ENCODE assay signal across 8 mouse cellular contexts in the genomic region with DNA sequence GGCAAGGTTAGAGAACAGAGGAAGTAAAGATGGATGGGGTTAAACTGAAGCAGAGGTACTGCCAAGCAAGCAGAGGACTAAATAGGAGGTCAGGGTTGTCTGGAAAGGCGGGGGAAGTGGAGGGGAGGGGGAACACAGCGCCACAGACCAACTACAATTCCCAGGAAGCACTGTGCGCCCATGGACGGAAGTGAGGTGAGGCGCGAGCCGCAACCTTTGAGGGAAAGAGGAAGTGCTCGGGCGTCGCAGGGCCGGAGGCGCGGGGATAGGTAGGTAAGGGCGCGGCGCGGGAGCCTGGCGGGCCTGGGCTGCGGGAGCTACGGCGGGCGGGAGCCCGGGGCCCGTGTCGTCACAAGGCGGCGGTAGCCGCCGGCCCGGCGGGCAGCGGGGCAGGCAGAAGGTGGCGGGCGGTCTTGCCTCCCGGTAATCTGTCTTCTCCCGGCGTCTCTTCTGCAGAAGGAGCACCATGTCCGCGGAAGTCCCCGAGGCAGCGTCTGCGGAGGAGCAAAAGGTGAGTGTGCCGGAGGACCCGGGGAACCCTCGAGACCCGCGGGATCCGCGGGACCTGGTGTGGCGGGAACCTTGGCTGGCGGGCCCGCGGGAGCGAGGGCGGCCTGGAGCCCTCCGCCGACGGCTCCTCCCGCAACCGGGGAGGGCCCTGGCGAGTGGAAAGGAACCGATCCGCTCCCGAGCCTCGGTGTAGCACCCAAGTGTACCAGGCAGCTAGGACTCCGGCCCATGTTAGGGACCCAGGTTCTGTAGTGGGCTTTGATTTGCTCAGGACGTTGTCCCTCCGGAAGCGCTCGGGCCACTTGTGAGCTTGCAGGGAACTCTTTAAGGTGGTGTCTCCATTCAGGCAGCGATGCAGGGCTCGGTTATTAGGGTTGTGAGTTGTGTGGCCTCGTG. TPM values are rescaled to one million over a fixed set of nuclear protein-coding genes. Genes with fewer than 3 reads are reported as not detected.
DNase-seq lines count a peak whose midpoint lies in the region; ATAC-seq and TF ChIP-seq lines count a peak whose summit lies in the region.

TSS of gene Arpp19 (plus strand) at position 164 of the 906 bp plus-strand sequence.

- no peaks in the 10 kb centered on the region for H3K27me3 ChIP-seq in C2C12 (ENCODE audit: control insufficient read depth, insufficient read depth, insufficient read length)
- no peaks in the 10 kb centered on the region for H3K27me3 ChIP-seq in erythroblast, embryonic 14.5 days (ENCODE audit: control insufficient read depth)
- H3K27me3 ChIP-seq in heart, embryonic 12.5 days (replicated peaks): no peaks in the 10 kb centered on the region
- no peaks in the 10 kb centered on the region for H3K27me3 ChIP-seq in kidney, postnatal 0 days (ENCODE audit: insufficient read depth, low read length)
- no peaks in the 10 kb centered on the region for H3K27me3 ChIP-seq in liver, embryonic 11.5 days (replicated peaks; ENCODE audit: control insufficient read depth, insufficient read depth, low read length)
- H3K27me3 ChIP-seq in stomach, embryonic 14.5 days (ENCODE audit: control insufficient read depth, insufficient read depth, low read length): no peaks in the 10 kb centered on the region

- peaks cover 52% of the 10 kb centered on the region for H3K79me2 ChIP-seq in C2C12 (ENCODE audit: control insufficient read depth, insufficient read depth)

- peak within 1 kb of the TSS; percentile 78 for H3K4me3 ChIP-seq in C2C12 (ENCODE audit: insufficient read depth, poor library complexity, severe bottlenecking)
- peak within 1 kb of the TSS; percentile 91 for H3K4me3 ChIP-seq in erythroblast, embryonic 14.5 days (replicated peaks)
- H3K4me3 ChIP-seq in heart, embryonic 12.5 days: peak within 1 kb of the TSS; percentile 99
- H3K4me3 ChIP-seq in kidney, postnatal 0 days (replicated peaks; ENCODE audit: low read depth, low read length): peak within 1 kb of the TSS; percentile 92
- peak within 1 kb of the TSS; percentile 91 for H3K4me3 ChIP-seq in liver, embryonic 11.5 days (ENCODE audit: low read depth, low read length)
- H3K4me3 ChIP-seq in stomach, embryonic 14.5 days (ENCODE audit: low read depth, low read length): peak within 1 kb of the TSS; percentile 99

- H3K36me3 ChIP-seq in C2C12 (ENCODE audit: control insufficient read depth, insufficient read depth): peaks cover 6% of the 10 kb centered on the region
- peaks cover 20% of the 10 kb centered on the region for H3K36me3 ChIP-seq in erythroblast, embryonic 14.5 days (ENCODE audit: control insufficient read depth)
- H3K36me3 ChIP-seq in heart, embryonic 12.5 days: 0 out of 2 replicates have a peak, but pooled peaks cover 5% of the 10 kb centered on the region
- H3K36me3 ChIP-seq in kidney, postnatal 0 days (ENCODE audit: insufficient read depth, low read length): no peaks in the 10 kb centered on the region
- no peaks in the 10 kb centered on the region for H3K36me3 ChIP-seq in liver, embryonic 11.5 days (ENCODE audit: control insufficient read depth, insufficient read depth, low read length)
- no peaks in the 10 kb centered on the region; the same call in 1 of the 2 replicates for H3K36me3 ChIP-seq in stomach, embryonic 14.5 days (ENCODE audit: control insufficient read depth, insufficient read depth, low read length)

- peak within 1 kb of the TSS; percentile 62 for H3K27ac ChIP-seq in heart, embryonic 12.5 days (ENCODE audit: poor library complexity, severe bottlenecking)
- H3K27ac ChIP-seq in kidney, postnatal 0 days: peak within 1 kb of the TSS; percentile 80
- H3K27ac ChIP-seq in liver, embryonic 11.5 days (ENCODE audit: low read depth, low read length): peak within 1 kb of the TSS; percentile 62; the same call in 1 of the 2 replicates
- H3K27ac ChIP-seq in stomach, embryonic 14.5 days (ENCODE audit: low read length): peak within 1 kb of the TSS; percentile 74

- H3K9ac ChIP-seq in heart, embryonic 12.5 days: peak within 1 kb of the TSS; percentile 86
- peak within 1 kb of the TSS; percentile 89 for H3K9ac ChIP-seq in kidney, postnatal 0 days (ENCODE audit: low read depth, low read length)
- H3K9ac ChIP-seq in liver, embryonic 11.5 days (ENCODE audit: low read depth, low read length): peak within 1 kb of the TSS; percentile 96
- peak within 1 kb of the TSS; percentile 88 for H3K9ac ChIP-seq in stomach, embryonic 14.5 days (replicated peaks; ENCODE audit: low read depth, low read length)

- ATAC-seq in heart, embryonic 12.5 days (ENCODE audit: insufficient number of reproducible peaks, low FRiP score): peak; percentile 91
- peak; percentile 92 for ATAC-seq in kidney, postnatal 0 days (replicated peaks; ENCODE audit: low FRiP score, low read depth)
- peak; percentile 89 for ATAC-seq in liver, embryonic 11.5 days (replicated peaks; ENCODE audit: low FRiP score)
- ATAC-seq in stomach, embryonic 14.5 days (ENCODE audit: insufficient number of reproducible peaks, insufficient read depth, low FRiP score, low read depth): peak; percentile 91

- H3K4me1 ChIP-seq in erythroblast, embryonic 14.5 days (ENCODE audit: control insufficient read depth): peaks cover 29% of the 10 kb centered on the region
- H3K4me1 ChIP-seq in heart, embryonic 12.5 days (replicated peaks): peaks cover 5% of the 10 kb centered on the region
- 0 out of 2 replicates have a peak, but pooled peaks cover 4% of the 10 kb centered on the region for H3K4me1 ChIP-seq in kidney, postnatal 0 days (replicated peaks; ENCODE audit: insufficient read depth, low read length)
- H3K4me1 ChIP-seq in liver, embryonic 11.5 days (replicated peaks; ENCODE audit: control insufficient read depth, insufficient read depth, low read length): peaks cover 11% of the 10 kb centered on the region
- no peaks in the 10 kb centered on the region for H3K4me1 ChIP-seq in stomach, embryonic 14.5 days (ENCODE audit: control insufficient read depth, insufficient read depth, low read length)

- H3ac ChIP-seq in C2C12 (ENCODE audit: control insufficient read depth, insufficient read length, low read depth): peak within 1 kb of the TSS; percentile 97

- peak; percentile 95 for DNase-seq in brain, embryonic 14.5 days (ENCODE audit: low read depth)
- DNase-seq in kidney, postnatal 0 days (ENCODE audit: low spot score): peak; percentile 94
- DNase-seq in liver, embryonic 11.5 days (ENCODE audit: low spot score): peak; percentile 83
- DNase-seq in naive thymus-derived CD4-positive, alpha-beta T cell, adult 2 months (ENCODE audit: low read depth): peak; percentile 85

- H3K4me2 ChIP-seq in heart, embryonic 12.5 days: peak within 1 kb of the TSS; percentile 78
- H3K4me2 ChIP-seq in kidney, postnatal 0 days (ENCODE audit: low read length): peak within 1 kb of the TSS; percentile 79
- peak within 1 kb of the TSS; percentile 86 for H3K4me2 ChIP-seq in liver, embryonic 11.5 days
- H3K4me2 ChIP-seq in stomach, embryonic 14.5 days (replicated peaks; ENCODE audit: low read depth, low read length): peak within 1 kb of the TSS; percentile 55

- no peaks in the 10 kb centered on the region for H3K9me3 ChIP-seq in erythroblast, embryonic 14.5 days (ENCODE audit: control insufficient read depth, low read length)
- no peaks in the 10 kb centered on the region for H3K9me3 ChIP-seq in heart, embryonic 12.5 days (replicated peaks)
- no peaks in the 10 kb centered on the region for H3K9me3 ChIP-seq in kidney, postnatal 0 days (replicated peaks; ENCODE audit: low read length)
- no peaks in the 10 kb centered on the region for H3K9me3 ChIP-seq in liver, embryonic 11.5 days (ENCODE audit: control insufficient read depth, low read length)
- no peaks in the 10 kb centered on the region for H3K9me3 ChIP-seq in stomach, embryonic 14.5 days (ENCODE audit: control insufficient read depth, low read depth, low read length)

- no peak for TF ChIP-seq CTCF in C2C12 (IDR thresholded peaks at IDR 0.05; ENCODE audit: control insufficient read depth, insufficient read depth, insufficient read length)
- no peak for TF ChIP-seq CTCF in brain, embryonic 14.5 days (IDR thresholded peaks at IDR 0.05; ENCODE audit: borderline replicate concordance, extremely low read depth, insufficient read depth, insufficient read length)
- TF ChIP-seq CTCF in kidney, postnatal 0 days (IDR thresholded peaks at IDR 0.05; ENCODE audit: low read depth): no peak

- WGBS in heart, embryonic 12.5 days: under 1% methylated on average over 72 of the region's 73 CpGs
- WGBS in kidney, postnatal 0 days: under 1% methylated on average over 68 of the region's 73 CpGs
- under 1% methylated on average over 72 of the region's 73 CpGs for WGBS in liver, embryonic 11.5 days
- under 1% methylated on average over 69 of the region's 73 CpGs for WGBS in stomach, embryonic 14.5 days

- TF ChIP-seq POLR2A in brain, embryonic 14.5 days (IDR thresholded peaks at IDR 0.05; ENCODE audit: borderline replicate concordance, extremely low read depth, insufficient read depth, insufficient read length, poor library complexity, severe bottlenecking): peak; percentile 89

- peaks cover 47% of the 10 kb centered on the region for H3K79me3 ChIP-seq in C2C12 (ENCODE audit: low read depth)

TF ChIP-seq in C2C12, 6 proteins besides CTCF, POLR2A, EP300 and RAD21:
- TF ChIP-seq MYOD1 (IDR thresholded peaks at IDR 0.05; ENCODE audit: control insufficient read depth, insufficient read length, low read depth): no peak
- TF ChIP-seq MAX (IDR thresholded peaks at IDR 0.05): no peak
- TF ChIP-seq CEBPB (IDR thresholded peaks at IDR 0.05; ENCODE audit: low read depth): no peak
- no peak for TF ChIP-seq MYOG (IDR thresholded peaks at IDR 0.05; ENCODE audit: control insufficient read depth, extremely low read depth, insufficient read length)
- TF ChIP-seq USF1 (IDR thresholded peaks at IDR 0.05; ENCODE audit: low read depth): no peak
- no peak for TF ChIP-seq FOSL1 (IDR thresholded peaks at IDR 0.05; ENCODE audit: insufficient read depth, low read length, poor library complexity, severe bottlenecking)

RNA-seq across cellular contexts. Expression of gene Arpp19, which starts in this region (rescaled TPM):
- polyA plus RNA-seq in C2C12 (2012; fragmentation: generic; extraction: Trizol): 232 TPM
- 82.1 and 94.9 TPM in 2 replicates for polyA plus RNA-seq in brain, embryonic 14.5 days (2012; rRNA removed)
- 9.0 and 10.8 TPM in 2 replicates for polyA plus RNA-seq in erythroblast, embryonic 14.5 days (2012)
- polyA plus RNA-seq in heart, embryonic 12.5 days (2016; fragmentation: Nextera tagmentation; extraction: Ambion mirVana): 265 and 268 TPM in 2 replicates
- polyA plus RNA-seq in kidney, postnatal 0 days (2015; fragmentation: Nextera tagmentation; extraction: Ambion mirVana): 360 and 366 TPM in 2 replicates
- 322 and 335 TPM in 2 replicates for polyA plus RNA-seq in liver, embryonic 11.5 days (2014; fragmentation: Nextera tagmentation; extraction: Ambion mirVana)
- polyA plus RNA-seq in stomach, embryonic 14.5 days (2014; fragmentation: Nextera tagmentation; extraction: Ambion mirVana): 299 and 311 TPM in 2 replicates

Comparison
In these comparisons a context has a peak if more than half of its experiments do, and no peak if none do; other contexts are left out.
1. Peak in every context shown above with its lines: DNase-seq, ATAC-seq, H3K4me3 ChIP-seq and H3K27ac ChIP-seq.